Mouse (Mus musculus) heart, postnatal 0 days (tissue): ENCODE results near the gene Klhl33. TPM values are rescaled to one million over a fixed set of nuclear protein-coding genes. Genes with fewer than 3 reads are reported as not detected.
"Not testable (repeated sequence)": the region's sequence is repeated elsewhere in the genome, so short reads cannot be mapped to it uniquely, and the experiment has no call there.

ENCODE experiments used
- ATAC-seq: fragments of 200-750 bp; cut with Nextera tagmentation; 2 replicates; pipeline ENCODE4 v1.8.0; 2017; ENCODE audit warnings: low read depth, moderate number of reproducible peaks, moderate library complexity; ENCODE audit not compliant: insufficient read depth
- DNase-seq: peaks from one replicate; pipeline ENCODE4 v3.0.0-alpha.2; 2016; ENCODE audit warnings: low spot score
- H3K27ac ChIP-seq: fragments of 300-500 bp; sonication (generic); 2 replicates; pipeline ENCODE4 v1.5.1; 2014; ENCODE audit warnings: low read depth, mild to moderate bottlenecking
- H3K27me3 ChIP-seq: fragments of 300-500 bp; sonication (generic); 2 replicates; pipeline ENCODE4 v1.6.1; 2014; ENCODE audit warnings: low read length, mixed read lengths; ENCODE audit not compliant: control insufficient read depth, insufficient read depth
- H3K36me3 ChIP-seq: fragments of 300-500 bp; sonication (generic); replicated peaks from 2 replicates; pipeline ENCODE4 v1.6.1; 2014; ENCODE audit warnings: low read length, mixed read lengths; ENCODE audit not compliant: control insufficient read depth, insufficient read depth
- H3K4me1 ChIP-seq: fragments of 300-500 bp; sonication (generic); 2 replicates; pipeline ENCODE4 v1.6.1; 2014; ENCODE audit warnings: antibody characterized with exemption; ENCODE audit not compliant: control insufficient read depth, insufficient read depth
- H3K4me2 ChIP-seq: fragments of 300-500 bp; sonication (generic); 2 replicates; pipeline ENCODE4 v1.6.1; 2014; ENCODE audit warnings: low read depth, mild to moderate bottlenecking, low read length, moderate library complexity
- H3K4me3 ChIP-seq: fragments of 300-500 bp; sonication (generic); 2 replicates; pipeline ENCODE4 v1.5.1; 2014; ENCODE audit warnings: low read depth, low read length
- H3K9ac ChIP-seq: fragments of 300-500 bp; sonication (generic); replicated peaks from 2 replicates; pipeline ENCODE4 v1.6.1; 2014; ENCODE audit warnings: low read depth, low read length, mixed read lengths
- H3K9me3 ChIP-seq: fragments of 300-500 bp; sonication (generic); replicated peaks from 2 replicates; pipeline ENCODE4 v1.6.1; 2016; ENCODE audit warnings: low read length; ENCODE audit not compliant: control insufficient read depth
- CTCF ChIP-seq: IDR thresholded peaks from 2 replicates; pipeline ENCODE4 v1.5.1; 2016; ENCODE audit warnings: antibody characterized with exemption, control low read depth, low read depth
- EP300 ChIP-seq: IDR thresholded peaks from 2 replicates; pipeline ENCODE4 v1.6.1; 2016; ENCODE audit warnings: antibody characterized with exemption, low read depth
- WGBS: fragments of 180-500 bp; shearing (Covaris S2); extraction: QIAGEN DNeasy Blood & Tissue Kit; methylation state at CpG from one replicate; pipeline ENCODE4 v1.1.7; 2014; 5-methylcytosine and 5-hydroxymethylcytosine counted together
- polyA plus RNA-seq: library from polyadenylated mRNA; unstranded; fragments of >200 nt; fragmentation: Nextera tagmentation; extraction: Ambion mirVana; gene quantifications from 2 replicates; pipeline ENCODE4 v1.2.1, GENCODE M21; 2015
- total RNA-seq: library from RNA; depleted of rRNA; stranded (reverse); fragments of >200 nt; gene quantifications from 2 replicates; pipeline ENCODE4 v1.2.3, GENCODE M21; 2014; ENCODE audit warnings: low replicate concordance

The Klhl33 gene
- total and polyA plus RNA-seq, 2 experiments from 2014 or later, result 1.4 TPM; not detected in 1

GRCm38 (mm10) chr14:50911356-50911755, 14.0 kb upstream of the Klhl33 start:
- TF ChIP-seq CTCF (no peak), EP300 (no peak)
- H3K27me3 ChIP-seq, result no peaks in the 10 kb centered on the region
- no peak overlapping the region for H3K9ac ChIP-seq
- H3K9me3 ChIP-seq, result no peaks in the 10 kb centered on the region
- no peak overlapping the region for H3K4me2 ChIP-seq
- no peak for ATAC-seq
- no peak overlapping the region for H3K4me3 ChIP-seq
- H3K27ac ChIP-seq, result no peak overlapping the region
- 45% methylated on average over 3 of the region's 3 CpGs for WGBS
- H3K4me1 ChIP-seq, result no peaks in the 10 kb centered on the region
- DNase-seq, result no peak
- H3K36me3 ChIP-seq, result peaks cover 52% of the 10 kb centered on the region

DNA sequence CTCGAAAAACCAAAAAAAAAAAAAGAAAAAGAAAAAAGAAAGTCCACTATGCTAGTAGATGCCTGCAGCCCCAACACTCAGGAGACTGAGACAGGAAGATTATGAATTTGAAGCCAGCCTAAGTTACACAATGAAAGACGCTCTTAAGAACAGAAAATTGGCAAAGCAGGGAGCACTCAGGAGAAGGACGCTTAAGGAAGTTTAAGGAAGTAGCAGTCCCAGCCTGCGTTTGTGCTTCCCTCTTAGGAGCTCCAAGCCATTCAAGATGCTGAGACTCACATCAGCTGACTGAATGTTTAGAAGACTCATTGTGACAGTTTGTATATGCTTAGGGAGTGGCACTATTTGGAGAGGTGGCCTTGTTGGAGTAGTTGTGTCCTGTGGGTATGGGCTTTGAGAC, 10.8 kb upstream of the Klhl33 start:
- no peak overlapping the region for H3K27ac ChIP-seq
- H3K36me3 ChIP-seq, result peaks cover 22% of the 10 kb centered on the region
- H3K4me3 ChIP-seq, result no peak overlapping the region
- WGBS, result 74% methylated on average over 4 of the region's 4 CpGs
- ATAC-seq (no peak), DNase-seq (no peak)
- no peak overlapping the region for H3K9ac ChIP-seq
- TF ChIP-seq CTCF, result no peak
- no peak for TF ChIP-seq EP300
- H3K9me3 ChIP-seq, result no peaks in the 10 kb centered on the region
- H3K4me1 ChIP-seq, result peaks cover 9% of the 10 kb centered on the region
- no peaks in the 10 kb centered on the region for H3K27me3 ChIP-seq
- no peak overlapping the region for H3K4me2 ChIP-seq

DNA sequence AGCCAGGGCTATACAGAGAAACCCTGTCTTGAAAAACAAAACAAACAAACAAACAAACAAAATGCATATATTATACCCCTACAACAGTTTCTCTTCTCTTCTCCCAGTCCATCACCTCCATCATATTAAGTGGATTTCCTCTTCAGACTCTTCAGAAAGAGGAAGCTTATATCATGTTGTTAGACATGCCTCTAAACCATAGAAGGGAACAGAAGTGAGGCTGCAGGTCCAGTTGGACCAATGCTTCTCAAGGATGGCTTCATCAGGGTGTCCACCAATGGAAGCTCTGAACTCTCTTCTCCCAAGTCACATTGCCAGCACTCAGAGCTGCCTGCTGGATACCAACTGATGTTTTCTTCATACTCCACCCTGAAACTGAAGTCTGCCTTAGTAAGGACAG, 8.0 kb upstream of the Klhl33 start:
- H3K27me3 ChIP-seq, H3K4me1 ChIP-seq, H3K4me2 ChIP-seq, H3K36me3 ChIP-seq, ATAC-seq, H3K4me3 ChIP-seq, H3K9me3 ChIP-seq, DNase-seq, H3K9ac ChIP-seq, H3K27ac ChIP-seq: not testable (repeated sequence)

DNA sequence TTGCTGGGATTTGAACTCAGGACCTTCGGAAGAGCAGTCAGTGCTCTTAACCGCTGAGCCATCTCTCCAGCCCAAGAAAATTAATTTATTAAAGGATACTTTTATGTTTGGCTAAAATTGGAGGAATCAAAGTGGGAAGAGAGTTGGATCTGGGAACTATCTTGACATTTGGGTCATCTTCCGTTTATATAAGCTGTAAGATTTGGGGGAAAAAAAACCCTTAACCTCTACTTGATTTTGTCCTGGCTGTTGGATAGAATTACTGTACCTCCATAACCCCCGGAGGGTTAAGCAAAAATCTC, 7.5 kb upstream of the Klhl33 start:
- DNase-seq, result no peak
- WGBS, result 87% methylated on average over 4 of the region's 4 CpGs
- ATAC-seq, result no peak

GRCm38 (mm10) chr14:50903973-50904827, 6.9 kb upstream of the Klhl33 start:
- Histone ChIP-seq H3K4me3 (peak overlapping the region; percentile 39), H3K9me3 (no peaks in the 10 kb centered on the region), H3K27ac (no peak overlapping the region), H3K9ac (peak overlapping the region; percentile 18; the same call in 1 of the 2 replicates), H3K4me1 (peaks cover 9% of the 10 kb centered on the region), H3K36me3 (no peaks in the 10 kb centered on the region), H3K4me2 (peak overlapping the region; percentile 63), H3K27me3 (no peaks in the 10 kb centered on the region)
- TF ChIP-seq EP300 (no peak), CTCF (peak; percentile 38)
- 5% methylated on average over 26 of the region's 26 CpGs for WGBS
- ATAC-seq (peak; percentile 85), DNase-seq (peak; percentile 48)

More for the DNA sequence above, 7.5 kb upstream of the Klhl33 start:
- TF ChIP-seq CTCF, result no peak
- no peak for TF ChIP-seq EP300
- Histone ChIP-seq H3K27ac (no peak overlapping the region), H3K4me2 (no peak overlapping the region), H3K27me3 (no peaks in the 10 kb centered on the region), H3K9me3 (no peaks in the 10 kb centered on the region), H3K36me3 (no peaks in the 10 kb centered on the region), H3K4me3 (no peak overlapping the region), H3K9ac (no peak overlapping the region), H3K4me1 (peaks cover 9% of the 10 kb centered on the region)

GRCm38 (mm10) chr14:50897992-50898391, 685 bp upstream of the Klhl33 start:
- DNase-seq, H3K27ac ChIP-seq, H3K27me3 ChIP-seq, H3K36me3 ChIP-seq, H3K4me1 ChIP-seq, H3K9me3 ChIP-seq, H3K4me3 ChIP-seq, H3K9ac ChIP-seq, ATAC-seq, H3K4me2 ChIP-seq: not testable (repeated sequence)
- WGBS, result 87% methylated on average over 2 of the region's 2 CpGs
